Mouse (Mus musculus): ENCODE data around the gene Gm49378. TPM values are rescaled to one million over a fixed set of nuclear protein-coding genes. Genes with fewer than 3 reads are reported as not detected.

The Gm49378 gene
- polyA plus RNA-seq, 1 experiment from 2014 or later, result 1.8 TPM

DNA sequence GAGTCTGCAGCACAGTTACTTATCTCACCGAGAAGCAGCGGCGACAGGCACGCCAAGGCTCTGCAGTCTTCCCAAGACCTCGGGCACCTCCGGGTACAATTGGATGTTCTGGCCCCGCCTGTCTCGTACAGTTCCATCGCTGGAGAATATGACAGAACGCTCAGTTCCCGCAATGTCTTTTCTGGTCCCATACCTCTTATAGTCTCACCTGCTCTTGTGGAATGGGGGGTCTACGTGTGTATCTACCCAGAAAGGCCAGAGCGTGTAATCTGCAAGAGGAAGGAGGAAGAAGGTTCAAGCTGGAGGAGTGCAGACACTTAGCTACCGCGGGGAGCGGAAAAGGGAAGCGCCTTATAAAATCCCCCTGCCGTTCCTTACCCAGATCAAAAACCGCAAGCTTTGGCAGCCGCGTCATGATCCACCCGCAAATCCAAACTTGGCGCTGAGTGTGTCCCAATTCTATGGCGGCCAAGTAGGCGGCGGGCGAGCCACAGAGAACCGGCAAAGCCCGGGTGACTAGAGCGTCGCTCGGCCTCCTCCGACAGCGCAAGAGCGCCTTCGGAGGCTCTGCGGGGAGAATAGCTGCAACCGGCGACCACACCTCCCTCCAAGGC, 22.4 kb upstream of the Gm49378 start, which contains the start of gene Mdp1:
TSS of gene Mdp1 (minus strand) at position 549 of the 614 bp plus-strand sequence.
- no peaks in the 10 kb centered on the region for H3K9me3 ChIP-seq (ENCODE audit: control insufficient read depth, low read length)
- peaks cover 11% of the 10 kb centered on the region for H3K4me1 ChIP-seq (replicated peaks; ENCODE audit: control insufficient read depth, insufficient read depth, low read length)
- peak within 1 kb of the TSS; percentile 61 for H3K4me2 ChIP-seq (ENCODE audit: low read depth, low read length)
- H3K36me3 ChIP-seq (ENCODE audit: control insufficient read depth, insufficient read depth, low read length), result peaks cover 19% of the 10 kb centered on the region
- H3K27ac ChIP-seq (ENCODE audit: low read length), result peak within 1 kb of the TSS; percentile 26
- peak within 1 kb of the TSS; percentile 75 for H3K4me3 ChIP-seq (ENCODE audit: low read length)
- peak within 1 kb of the TSS; percentile 70 for H3K9ac ChIP-seq (ENCODE audit: low read length)
- H3K27me3 ChIP-seq (ENCODE audit: control insufficient read depth, insufficient read depth, low read depth, low read length), result no peaks in the 10 kb centered on the region
- WGBS, result 0% methylated on average over 39 of the region's 39 CpGs
- peak; percentile 97 for ATAC-seq (ENCODE audit: low read depth)

DNA sequence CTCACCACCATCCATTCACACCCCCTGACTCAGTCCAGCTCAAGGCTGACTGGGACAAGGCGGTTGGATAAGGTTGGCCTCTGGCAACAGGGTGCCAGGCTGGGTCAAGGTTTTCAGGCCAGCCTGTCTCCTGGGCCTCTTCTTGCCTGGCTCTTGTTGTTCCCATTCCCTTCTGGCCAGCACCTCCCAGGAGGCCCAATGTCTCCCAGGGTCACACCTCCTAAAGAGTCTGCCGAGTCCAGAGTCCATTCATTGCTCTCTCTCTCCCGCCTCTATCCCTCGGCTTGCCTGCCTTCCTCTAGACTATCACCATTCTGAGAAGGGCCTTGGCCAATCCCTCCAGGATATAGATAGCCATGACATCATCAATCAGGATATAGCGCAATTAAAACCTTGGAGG, 20.3 kb upstream of the Gm49378 start:
- Histone ChIP-seq H3K27me3 (ENCODE audit: control insufficient read depth, insufficient read depth, low read depth, low read length) (no peaks in the 10 kb centered on the region), H3K9me3 (ENCODE audit: control insufficient read depth, low read length) (no peaks in the 10 kb centered on the region), H3K27ac (ENCODE audit: low read length) (no peak overlapping the region), H3K4me3 (ENCODE audit: low read length) (no peak overlapping the region), H3K36me3 (ENCODE audit: control insufficient read depth, insufficient read depth, low read length) (peaks cover 14% of the 10 kb centered on the region; the same call in 1 of the 2 replicates), H3K4me1 (replicated peaks; ENCODE audit: control insufficient read depth, insufficient read depth, low read length) (peaks cover 11% of the 10 kb centered on the region), H3K9ac (ENCODE audit: low read length) (no peak overlapping the region), H3K4me2 (ENCODE audit: low read depth, low read length) (no peak overlapping the region)
- WGBS, result 84% methylated on average over 5 of the region's 5 CpGs
- ATAC-seq (ENCODE audit: low read depth), result no peak

DNA sequence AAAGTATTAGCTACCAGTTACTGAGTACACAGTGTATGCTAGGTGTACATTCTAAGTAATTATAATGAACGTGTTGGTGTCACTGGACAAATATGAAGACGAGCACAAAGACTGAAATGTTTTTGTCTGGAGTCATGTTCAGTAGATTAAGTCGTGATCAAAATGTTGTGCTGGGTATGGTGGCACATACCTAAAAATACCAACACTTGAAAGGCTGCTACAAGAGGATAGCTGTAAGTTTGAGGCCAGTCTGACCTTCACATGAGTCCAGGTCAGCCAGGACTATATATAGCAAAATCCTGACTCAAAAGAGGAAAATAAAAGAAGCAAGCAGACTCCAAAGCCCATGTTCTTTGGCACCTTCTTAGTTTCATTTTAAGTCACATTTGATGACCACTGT, 19.2 kb upstream of the Gm49378 start:
- no peak overlapping the region for H3K9ac ChIP-seq (ENCODE audit: low read length)
- no peak for ATAC-seq (ENCODE audit: low read depth)
- WGBS, result 77% methylated on average over 3 of the region's 3 CpGs
- no peaks in the 10 kb centered on the region for H3K27me3 ChIP-seq (ENCODE audit: control insufficient read depth, insufficient read depth, low read depth, low read length)
- H3K36me3 ChIP-seq (ENCODE audit: control insufficient read depth, insufficient read depth, low read length), result peaks cover 8% of the 10 kb centered on the region; the same call in 1 of the 2 replicates
- H3K4me3 ChIP-seq (ENCODE audit: low read length), result no peak overlapping the region
- peaks cover 11% of the 10 kb centered on the region for H3K4me1 ChIP-seq (replicated peaks; ENCODE audit: control insufficient read depth, insufficient read depth, low read length)
- no peak overlapping the region for H3K4me2 ChIP-seq (ENCODE audit: low read depth, low read length)
- no peaks in the 10 kb centered on the region for H3K9me3 ChIP-seq (ENCODE audit: control insufficient read depth, low read length)
- H3K27ac ChIP-seq (ENCODE audit: low read length), result no peak overlapping the region

DNA sequence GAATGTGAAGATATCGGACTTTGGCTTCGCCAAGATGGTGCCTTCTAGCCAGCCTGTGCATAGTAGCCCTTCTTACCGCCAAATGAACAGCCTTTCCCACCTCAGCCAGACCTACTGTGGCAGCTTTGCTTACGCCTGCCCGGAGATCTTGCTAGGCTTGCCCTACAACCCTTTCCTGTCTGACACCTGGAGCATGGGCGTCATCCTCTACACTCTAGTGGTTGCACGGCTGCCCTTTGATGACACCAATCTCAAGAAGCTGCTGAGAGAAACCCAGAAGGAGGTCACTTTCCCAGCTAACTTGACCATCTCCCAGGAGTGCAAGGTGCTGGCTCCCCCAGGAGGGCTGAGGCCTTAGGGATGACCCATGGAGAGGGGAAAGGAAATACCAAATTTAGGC, 13.8 kb upstream of the Gm49378 start:
- no peak for ATAC-seq (ENCODE audit: low read depth)
- 81% methylated on average over 7 of the region's 7 CpGs for WGBS
- Histone ChIP-seq H3K9ac (ENCODE audit: low read length) (no peak overlapping the region), H3K4me3 (ENCODE audit: low read length) (no peak overlapping the region), H3K27me3 (ENCODE audit: control insufficient read depth, insufficient read depth, low read depth, low read length) (no peaks in the 10 kb centered on the region), H3K9me3 (ENCODE audit: control insufficient read depth, low read length) (no peaks in the 10 kb centered on the region), H3K27ac (ENCODE audit: low read length) (no peak overlapping the region), H3K36me3 (ENCODE audit: control insufficient read depth, insufficient read depth, low read length) (no peaks in the 10 kb centered on the region), H3K4me1 (replicated peaks; ENCODE audit: control insufficient read depth, insufficient read depth, low read length) (no peaks in the 10 kb centered on the region), H3K4me2 (ENCODE audit: low read depth, low read length) (no peak overlapping the region)

DNA sequence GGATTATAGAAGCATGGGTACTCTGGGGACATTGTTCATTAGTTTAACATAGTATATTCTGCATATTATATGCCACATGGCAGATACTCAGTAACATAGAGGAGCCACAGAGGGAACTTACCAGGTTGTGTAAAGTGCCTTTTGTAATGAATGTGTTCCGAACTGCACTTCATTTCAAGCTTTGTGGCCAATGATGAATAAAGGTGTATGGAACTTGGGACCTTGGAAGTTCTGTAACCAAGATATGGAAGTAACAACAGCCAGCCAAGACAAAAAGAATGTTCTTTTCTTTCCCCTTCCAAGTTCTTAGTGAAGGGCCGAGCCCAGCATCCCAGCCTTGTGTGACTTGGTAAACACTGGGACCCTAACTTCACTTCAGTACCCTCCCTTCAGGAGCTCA, 12.2 kb upstream of the Gm49378 start, which contains the start of gene Tssk4:
TSS of gene Tssk4 (plus strand) at position 301 of the 400 bp plus-strand sequence.
- no peaks in the 10 kb centered on the region for H3K27me3 ChIP-seq (ENCODE audit: control insufficient read depth, insufficient read depth, low read depth, low read length)
- no peak within 1 kb of the TSS for H3K4me3 ChIP-seq (ENCODE audit: low read length)
- no peak within 1 kb of the TSS for H3K9ac ChIP-seq (ENCODE audit: low read length)
- ATAC-seq (ENCODE audit: low read depth), result no peak
- H3K9me3 ChIP-seq (ENCODE audit: control insufficient read depth, low read length), result no peaks in the 10 kb centered on the region
- H3K36me3 ChIP-seq (ENCODE audit: control insufficient read depth, insufficient read depth, low read length), result no peaks in the 10 kb centered on the region
- H3K4me1 ChIP-seq (replicated peaks; ENCODE audit: control insufficient read depth, insufficient read depth, low read length), result peaks cover 1% of the 10 kb centered on the region
- no peak within 1 kb of the TSS for H3K4me2 ChIP-seq (ENCODE audit: low read depth, low read length)
- no peak within 1 kb of the TSS for H3K27ac ChIP-seq (ENCODE audit: low read length)
- 93% methylated on average over 2 of the region's 2 CpGs for WGBS

DNA sequence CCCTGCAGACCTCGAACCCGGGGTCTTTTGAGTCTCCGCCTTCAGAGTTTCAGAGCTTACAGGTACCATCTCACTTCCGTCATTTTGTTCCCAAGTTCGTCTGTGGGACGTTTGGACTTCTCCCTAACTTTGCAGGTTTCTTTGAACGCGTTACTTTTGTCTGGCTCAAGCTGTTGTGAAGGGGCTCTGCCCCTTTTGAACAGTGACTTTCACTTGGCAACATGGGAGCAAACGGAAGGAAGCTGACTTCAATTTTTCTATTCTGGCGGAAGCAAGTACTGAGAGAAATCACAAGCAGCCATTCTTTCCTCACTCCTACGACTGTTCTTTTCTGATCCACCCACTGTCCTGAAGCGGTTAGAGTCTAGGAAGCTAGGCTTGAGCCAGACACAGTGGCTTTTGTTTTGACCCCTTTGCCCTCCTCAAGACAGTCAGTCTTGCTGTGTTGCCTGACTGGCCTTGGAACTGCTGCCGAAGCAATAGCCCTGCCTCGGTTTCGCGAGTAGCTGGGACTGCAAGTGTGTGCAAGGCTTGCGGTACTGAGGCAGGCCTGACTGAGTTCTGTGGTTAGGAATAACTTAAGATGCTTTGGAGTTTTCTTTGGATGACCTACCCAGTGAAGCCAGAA, 6.7 kb upstream of the Gm49378 start:
- 14% methylated on average over 17 of the region's 17 CpGs for WGBS
- Histone ChIP-seq H3K27ac (ENCODE audit: low read length) (peak overlapping the region; percentile 97), H3K9me3 (ENCODE audit: control insufficient read depth, low read length) (no peaks in the 10 kb centered on the region), H3K9ac (ENCODE audit: low read length) (peak overlapping the region; percentile 98), H3K4me1 (replicated peaks; ENCODE audit: control insufficient read depth, insufficient read depth, low read length) (peaks cover 13% of the 10 kb centered on the region), H3K27me3 (ENCODE audit: control insufficient read depth, insufficient read depth, low read depth, low read length) (no peaks in the 10 kb centered on the region), H3K36me3 (ENCODE audit: control insufficient read depth, insufficient read depth, low read length) (peaks cover 19% of the 10 kb centered on the region), H3K4me3 (ENCODE audit: low read length) (peak overlapping the region; percentile 96), H3K4me2 (ENCODE audit: low read depth, low read length) (peak overlapping the region; percentile 87)
- ATAC-seq (ENCODE audit: low read depth), result no peak

DNA sequence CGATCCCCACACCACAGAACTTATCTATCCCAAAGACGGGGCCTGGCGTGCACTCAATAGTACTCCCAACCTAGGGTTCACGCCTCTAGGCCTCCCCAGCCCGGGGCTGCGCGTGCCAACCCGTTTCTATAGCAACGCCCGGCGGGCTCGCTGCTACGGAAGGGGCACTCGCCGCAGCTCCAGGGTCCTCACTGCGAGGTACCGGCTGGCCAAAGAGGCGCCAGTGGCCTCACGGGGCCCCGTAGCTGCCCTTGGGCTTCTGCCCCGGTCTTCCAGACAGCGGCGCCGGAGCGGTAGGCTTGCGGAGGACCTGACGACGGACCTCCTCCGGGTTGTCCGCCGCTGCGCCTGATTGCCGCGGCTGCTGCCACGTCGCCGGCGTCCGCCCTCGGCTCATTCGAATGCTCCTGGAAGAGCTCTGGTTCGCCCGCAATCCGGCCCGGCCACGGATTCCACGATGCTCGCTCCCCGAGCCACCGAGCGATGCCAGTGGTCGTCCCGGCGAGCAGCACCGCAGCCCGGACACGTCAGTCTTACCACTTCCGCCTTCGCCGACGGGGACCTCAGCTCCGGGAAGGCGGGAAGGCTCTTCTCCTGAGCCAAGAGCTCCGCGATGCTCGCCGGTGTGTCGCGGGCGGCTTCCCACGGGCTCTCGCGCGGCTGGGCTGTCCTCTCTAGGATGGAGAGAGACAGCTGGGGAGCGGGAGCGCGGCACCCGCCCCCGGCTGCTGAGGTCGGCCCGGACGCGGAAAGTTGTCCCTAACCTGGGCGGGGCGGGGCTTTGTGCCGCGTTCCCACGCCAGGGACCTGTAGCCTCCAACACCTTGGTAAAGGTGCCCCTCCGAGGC, 5.6 kb upstream of the Gm49378 start, which contains the start of gene Tm9sf1:
TSS of gene Tm9sf1 (minus strand) at position 747 of the 848 bp plus-strand sequence.
- under 1% methylated on average over 87 of the region's 89 CpGs for WGBS
- Histone ChIP-seq H3K4me1 (replicated peaks; ENCODE audit: control insufficient read depth, insufficient read depth, low read length) (peaks cover 13% of the 10 kb centered on the region), H3K4me2 (ENCODE audit: low read depth, low read length) (peak within 1 kb of the TSS; percentile 87), H3K9ac (ENCODE audit: low read length) (peak within 1 kb of the TSS; percentile 98), H3K9me3 (ENCODE audit: control insufficient read depth, low read length) (no peaks in the 10 kb centered on the region), H3K27ac (ENCODE audit: low read length) (peak within 1 kb of the TSS; percentile 97), H3K36me3 (ENCODE audit: control insufficient read depth, insufficient read depth, low read length) (peaks cover 26% of the 10 kb centered on the region), H3K27me3 (ENCODE audit: control insufficient read depth, insufficient read depth, low read depth, low read length) (no peaks in the 10 kb centered on the region), H3K4me3 (ENCODE audit: low read length) (peak within 1 kb of the TSS; percentile 96)
- ATAC-seq (ENCODE audit: low read depth), result peak; percentile 90

DNA sequence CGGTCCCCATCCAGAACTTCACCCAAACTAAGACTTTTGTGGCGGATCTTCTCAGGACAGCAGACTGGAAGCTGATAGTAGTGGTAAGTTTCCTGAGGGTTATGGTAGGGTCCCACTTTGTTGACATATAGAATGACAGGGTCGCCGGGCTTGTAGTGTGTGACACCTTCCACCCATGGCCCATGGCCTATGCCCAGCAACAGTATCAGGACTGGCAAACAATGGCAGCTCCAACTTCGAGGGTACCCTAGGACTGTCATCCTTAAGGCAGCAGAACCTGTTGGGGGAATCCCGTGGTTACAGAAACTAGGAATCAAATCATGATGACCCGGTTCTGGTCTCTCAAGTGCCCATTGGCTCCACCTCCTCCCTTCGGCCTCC, 5.0 kb upstream of the Gm49378 start:
- peak overlapping the region; percentile 96 for H3K4me3 ChIP-seq (ENCODE audit: low read length)
- peak overlapping the region; percentile 87 for H3K4me2 ChIP-seq (ENCODE audit: low read depth, low read length)
- peak overlapping the region; percentile 97 for H3K27ac ChIP-seq (ENCODE audit: low read length)
- H3K4me1 ChIP-seq (replicated peaks; ENCODE audit: control insufficient read depth, insufficient read depth, low read length), result peaks cover 13% of the 10 kb centered on the region
- 0 out of 2 replicates have a peak, but pooled peaks have one; percentile 20 for ATAC-seq (ENCODE audit: low read depth)
- H3K9me3 ChIP-seq (ENCODE audit: control insufficient read depth, low read length), result no peaks in the 10 kb centered on the region
- WGBS, result 12% methylated on average over 8 of the region's 8 CpGs
- H3K27me3 ChIP-seq (ENCODE audit: control insufficient read depth, insufficient read depth, low read depth, low read length), result no peaks in the 10 kb centered on the region
- H3K9ac ChIP-seq (ENCODE audit: low read length), result peak overlapping the region; percentile 98
- peaks cover 32% of the 10 kb centered on the region for H3K36me3 ChIP-seq (ENCODE audit: control insufficient read depth, insufficient read depth, low read length)

DNA sequence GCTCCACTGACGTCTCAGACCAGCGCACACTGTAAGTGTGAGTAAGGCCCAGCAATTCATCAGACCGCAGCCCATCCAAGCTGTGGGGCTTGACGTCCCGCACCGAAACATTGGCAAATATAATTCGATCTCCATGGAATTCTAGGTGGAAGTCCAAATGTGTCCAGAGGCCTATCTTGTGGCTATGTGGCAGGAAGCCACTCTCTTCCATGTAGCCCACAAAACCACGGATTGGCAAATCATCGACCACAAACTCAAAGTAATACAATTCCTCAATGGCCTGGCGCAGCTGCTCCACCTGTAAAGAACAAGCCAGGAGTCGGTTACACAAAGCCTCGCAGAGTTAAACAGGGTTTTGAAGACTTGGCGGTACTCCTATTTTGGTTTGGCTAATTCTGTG, 3.6 kb upstream of the Gm49378 start:
- Histone ChIP-seq H3K9me3 (ENCODE audit: control insufficient read depth, low read length) (no peaks in the 10 kb centered on the region), H3K36me3 (ENCODE audit: control insufficient read depth, insufficient read depth, low read length) (peaks cover 38% of the 10 kb centered on the region), H3K27ac (ENCODE audit: low read length) (no peak overlapping the region), H3K9ac (ENCODE audit: low read length) (no peak overlapping the region), H3K27me3 (ENCODE audit: control insufficient read depth, insufficient read depth, low read depth, low read length) (no peaks in the 10 kb centered on the region), H3K4me1 (replicated peaks; ENCODE audit: control insufficient read depth, insufficient read depth, low read length) (peaks cover 13% of the 10 kb centered on the region), H3K4me3 (ENCODE audit: low read length) (no peak overlapping the region), H3K4me2 (ENCODE audit: low read depth, low read length) (no peak overlapping the region)
- no peak for ATAC-seq (ENCODE audit: low read depth)
- WGBS, result 91% methylated on average over 13 of the region's 13 CpGs

Data from lung, embryonic 16.5 days (tissue).